ENCODE assay signal across 20 mouse cellular contexts in genomic region chrX:70094259-70094658, GRCm38 (mm10).
DNase-seq lines count a peak whose midpoint lies in the region; ATAC-seq lines count a peak whose summit lies in the region.
"Had no signal": no experiment of that assay in that cellular context is flagged by ENCODE, and none has a peak within 500 bp of the region (broad histone marks: within the 10 kb centered on the region; RNA-seq: fewer than 3 reads in every experiment).

No protein-coding gene starts in this region.

- H3K27ac ChIP-seq in hindbrain, embryonic 10.5 days, result no peak overlapping the region
- no peak overlapping the region for H3K27ac ChIP-seq in hindbrain, embryonic 11.5 days (ENCODE audit: low read depth, low read length)
- H3K27ac ChIP-seq in limb, embryonic 11.5 days (replicated peaks; ENCODE audit: low read depth, low read length), result no peak overlapping the region
- no peak overlapping the region for H3K27ac ChIP-seq in limb, embryonic 10.5 days
- no peak overlapping the region for H3K27ac ChIP-seq in embryonic facial prominence, embryonic 11.5 days (replicated peaks; ENCODE audit: low read depth, low read length)
- H3K27ac ChIP-seq: forebrain, embryonic 10.5 days; gastrocnemius, adult 2 months; heart, embryonic 15.5 days; midbrain, embryonic 10.5 days had no signal

- no peaks in the 10 kb centered on the region for H3K4me1 ChIP-seq in hindbrain, embryonic 10.5 days (replicated peaks)
- no peaks in the 10 kb centered on the region for H3K4me1 ChIP-seq in hindbrain, embryonic 11.5 days (replicated peaks; ENCODE audit: control insufficient read depth, insufficient read depth, low read length)
- H3K4me1 ChIP-seq in limb, embryonic 11.5 days (ENCODE audit: control insufficient read depth, insufficient read depth, low read length), result no peaks in the 10 kb centered on the region
- 0 out of 2 replicates have a peak, but pooled peaks cover 9% of the 10 kb centered on the region for H3K4me1 ChIP-seq in limb, embryonic 10.5 days
- no peaks in the 10 kb centered on the region for H3K4me1 ChIP-seq in embryonic facial prominence, embryonic 11.5 days (ENCODE audit: control insufficient read depth, insufficient read depth, low read length)
- H3K4me1 ChIP-seq: forebrain, embryonic 10.5 days; heart, embryonic 15.5 days; midbrain, embryonic 10.5 days had no signal

- no peak overlapping the region for H3K4me3 ChIP-seq in hindbrain, embryonic 10.5 days
- no peak overlapping the region for H3K4me3 ChIP-seq in hindbrain, embryonic 11.5 days (ENCODE audit: low read depth, low read length)
- H3K4me3 ChIP-seq in limb, embryonic 11.5 days (ENCODE audit: low read depth, low read length), result no peak overlapping the region
- no peak overlapping the region for H3K4me3 ChIP-seq in limb, embryonic 10.5 days
- no peak overlapping the region for H3K4me3 ChIP-seq in embryonic facial prominence, embryonic 11.5 days (ENCODE audit: low read depth, low read length)
- H3K4me3 ChIP-seq: forebrain, embryonic 10.5 days; gastrocnemius, adult 2 months; heart, embryonic 15.5 days; midbrain, embryonic 10.5 days had no signal

- peak; percentile 8 for DNase-seq in hindbrain, embryonic 10.5 days (ENCODE audit: low spot score)
- DNase-seq in hindbrain, embryonic 11.5 days (ENCODE audit: low spot score), result no peak
- DNase-seq in limb, embryonic 11.5 days (ENCODE audit: low spot score), result peak; percentile 24
- DNase-seq in limb, embryonic 10.5 days (ENCODE audit: low spot score), result no peak
- peak; percentile 46 for DNase-seq in embryonic facial prominence, embryonic 11.5 days (ENCODE audit: low spot score)
- no peak for DNase-seq in right cerebral cortex, postnatal 36 days (ENCODE audit: low spot score in 2 of 2)
- DNase-seq in right cerebral cortex, postnatal 10 days (ENCODE audit: low spot score in 2 of 2), result no peak
- DNase-seq: adrenal gland, postnatal 25 days; cerebellum, adult 11 months; cerebellum, adult 9-11 months; gastrocnemius, adult 2 months; heart, postnatal 36 days; kidney, adult 18-20 months; kidney, postnatal 36 days; lung, postnatal 10 days; thymus, adult 18-20 months; thymus, postnatal 36 days had no signal

- ATAC-seq in hindbrain, embryonic 11.5 days (ENCODE audit: low FRiP score), result no peak
- no peak for ATAC-seq in limb, embryonic 11.5 days (ENCODE audit: insufficient number of reproducible peaks, low FRiP score, low TSS enrichment, low read depth)
- ATAC-seq in embryonic facial prominence, embryonic 11.5 days (replicated peaks; ENCODE audit: insufficient number of reproducible peaks, low FRiP score, low TSS enrichment, low read depth), result no peak; the same call in 1 of the 2 replicates

- no peaks in the 10 kb centered on the region for H3K36me3 ChIP-seq in hindbrain, embryonic 10.5 days
- H3K36me3 ChIP-seq in hindbrain, embryonic 11.5 days (ENCODE audit: control insufficient read depth, insufficient read depth, low read length), result no peaks in the 10 kb centered on the region
- no peaks in the 10 kb centered on the region for H3K36me3 ChIP-seq in limb, embryonic 11.5 days (ENCODE audit: control insufficient read depth, insufficient read depth, low read length)
- no peaks in the 10 kb centered on the region for H3K36me3 ChIP-seq in limb, embryonic 10.5 days
- no peaks in the 10 kb centered on the region for H3K36me3 ChIP-seq in embryonic facial prominence, embryonic 11.5 days (replicated peaks; ENCODE audit: control insufficient read depth, insufficient read depth, low read depth, low read length)
- H3K36me3 ChIP-seq: forebrain, embryonic 10.5 days; heart, embryonic 15.5 days; midbrain, embryonic 10.5 days had no signal

- no peak overlapping the region for H3K4me2 ChIP-seq in hindbrain, embryonic 11.5 days (replicated peaks; ENCODE audit: low read depth, low read length)
- H3K4me2 ChIP-seq in limb, embryonic 11.5 days (ENCODE audit: low read depth, severe bottlenecking), result no peak overlapping the region
- no peak overlapping the region for H3K4me2 ChIP-seq in embryonic facial prominence, embryonic 11.5 days (ENCODE audit: low read depth, low read length)
- H3K4me2 ChIP-seq: heart, embryonic 15.5 days had no signal

- 47% methylated on average over 4 of the region's 4 CpGs for WGBS in hindbrain, embryonic 10.5 days
- 44% methylated on average over 4 of the region's 4 CpGs for WGBS in hindbrain, embryonic 11.5 days
- 39% methylated on average over 4 of the region's 4 CpGs for WGBS in limb, embryonic 11.5 days
- 24% methylated on average over 4 of the region's 4 CpGs for WGBS in limb, embryonic 10.5 days
- 19% methylated on average over 4 of the region's 4 CpGs for WGBS in embryonic facial prominence, embryonic 11.5 days

- H3K9me3 ChIP-seq in hindbrain, embryonic 10.5 days, result no peaks in the 10 kb centered on the region
- no peaks in the 10 kb centered on the region for H3K9me3 ChIP-seq in hindbrain, embryonic 11.5 days (ENCODE audit: control insufficient read depth, low read length)
- no peaks in the 10 kb centered on the region for H3K9me3 ChIP-seq in limb, embryonic 11.5 days (ENCODE audit: control insufficient read depth, low read length)
- no peaks in the 10 kb centered on the region for H3K9me3 ChIP-seq in limb, embryonic 10.5 days (replicated peaks)
- no peaks in the 10 kb centered on the region for H3K9me3 ChIP-seq in embryonic facial prominence, embryonic 11.5 days (replicated peaks; ENCODE audit: control insufficient read depth, low read length)
- H3K9me3 ChIP-seq: forebrain, embryonic 10.5 days; heart, embryonic 15.5 days; midbrain, embryonic 10.5 days had no signal

- H3K27me3 ChIP-seq in hindbrain, embryonic 10.5 days (ENCODE audit: insufficient read depth, poor library complexity, severe bottlenecking), result no peaks in the 10 kb centered on the region
- no peaks in the 10 kb centered on the region for H3K27me3 ChIP-seq in hindbrain, embryonic 11.5 days (ENCODE audit: control insufficient read depth, insufficient read depth, low read length)
- H3K27me3 ChIP-seq in limb, embryonic 11.5 days (ENCODE audit: control insufficient read depth, insufficient read depth, low read length), result no peaks in the 10 kb centered on the region
- no peaks in the 10 kb centered on the region for H3K27me3 ChIP-seq in limb, embryonic 10.5 days (ENCODE audit: low read depth, poor library complexity, severe bottlenecking)
- no peaks in the 10 kb centered on the region for H3K27me3 ChIP-seq in embryonic facial prominence, embryonic 11.5 days (ENCODE audit: control insufficient read depth, insufficient read depth, low read length)
- H3K27me3 ChIP-seq: heart, embryonic 15.5 days had no signal

- H3K9ac ChIP-seq in hindbrain, embryonic 11.5 days (ENCODE audit: low read depth, low read length), result no peak overlapping the region
- no peak overlapping the region for H3K9ac ChIP-seq in limb, embryonic 11.5 days (ENCODE audit: low read length)
- no peak overlapping the region for H3K9ac ChIP-seq in embryonic facial prominence, embryonic 11.5 days (replicated peaks; ENCODE audit: low read length)
- H3K9ac ChIP-seq: heart, embryonic 15.5 days had no signal

Comparison
In these comparisons a context has a peak if more than half of its experiments do, and no peak if none do; other contexts are left out.
1. DNase-seq: peak in hindbrain, embryonic 10.5 days (single experiment), limb, embryonic 11.5 days (single experiment) and embryonic facial prominence, embryonic 11.5 days (single experiment); none in hindbrain, embryonic 11.5 days (single experiment), limb, embryonic 10.5 days (single experiment), right cerebral cortex, postnatal 36 days (0 of 2) and right cerebral cortex, postnatal 10 days (0 of 2).